Mouse (Mus musculus): ENCODE results near the gene Ptdss2. TPM values are rescaled to one million over a fixed set of nuclear protein-coding genes. Genes with fewer than 3 reads are reported as not detected.

Ptdss2 gene
- polyA plus RNA-seq, 1 experiment from 2014 or later = 85.6 TPM

Other genes with a start within 250 kb of the Ptdss2 start
- 353 and 364 TPM in 2 replicates for gene Psmd13, start 240.4 kb upstream of the Ptdss2 start, polyA plus RNA-seq (2016; fragmentation: Nextera tagmentation; extraction: Ambion mirVana)
- gene Sirt3, start 240.1 kb upstream of the Ptdss2 start, polyA plus RNA-seq (2016; fragmentation: Nextera tagmentation; extraction: Ambion mirVana) = 25.4 and 27.6 TPM in 2 replicates
- 0.49 TPM in 1 of 2 replicates, not detected in the other for gene Cox8b, start 221.9 kb upstream of the Ptdss2 start, polyA plus RNA-seq (2016; fragmentation: Nextera tagmentation; extraction: Ambion mirVana)
- gene Nlrp6, start 201.5 kb upstream of the Ptdss2 start, polyA plus RNA-seq (2016; fragmentation: Nextera tagmentation; extraction: Ambion mirVana) = 0.06 and 0.26 TPM in 2 replicates
- 11.4 and 15.4 TPM in 2 replicates for gene Pgghg, start 181.0 kb upstream of the Ptdss2 start, polyA plus RNA-seq (2016; fragmentation: Nextera tagmentation; extraction: Ambion mirVana)
- 4.2 and 5.9 TPM in 2 replicates for gene Ifitm5, start 172.1 kb upstream of the Ptdss2 start, polyA plus RNA-seq (2016; fragmentation: Nextera tagmentation; extraction: Ambion mirVana)
- not detected in 2 replicates for gene Gm45717, start 166.4 kb upstream of the Ptdss2 start, polyA plus RNA-seq (2016; fragmentation: Nextera tagmentation; extraction: Ambion mirVana)
- gene Ifitm2, start 166.4 kb upstream of the Ptdss2 start, polyA plus RNA-seq (2016; fragmentation: Nextera tagmentation; extraction: Ambion mirVana) = 904 and 922 TPM in 2 replicates
- gene Ifitm1, start 155.2 kb upstream of the Ptdss2 start, polyA plus RNA-seq (2016; fragmentation: Nextera tagmentation; extraction: Ambion mirVana) = 27.9 and 43.1 TPM in 2 replicates
- gene Ifitm3, start 111.6 kb upstream of the Ptdss2 start, polyA plus RNA-seq (2016; fragmentation: Nextera tagmentation; extraction: Ambion mirVana) = 54.0 and 56.4 TPM in 2 replicates
- 0.31 TPM in 1 of 2 replicates, not detected in the other for gene Ifitm6, start 104.5 kb upstream of the Ptdss2 start, polyA plus RNA-seq (2016; fragmentation: Nextera tagmentation; extraction: Ambion mirVana)
- gene Gm17387, start 93.3 kb upstream of the Ptdss2 start, polyA plus RNA-seq (2016; fragmentation: Nextera tagmentation; extraction: Ambion mirVana) = not detected in 2 replicates
- 26.2 and 30.7 TPM in 2 replicates for gene B4galnt4, start 61.3 kb upstream of the Ptdss2 start, polyA plus RNA-seq (2016; fragmentation: Nextera tagmentation; extraction: Ambion mirVana)
- gene Pkp3, start 44.2 kb upstream of the Ptdss2 start, polyA plus RNA-seq (2016; fragmentation: Nextera tagmentation; extraction: Ambion mirVana) = 6.0 and 8.2 TPM in 2 replicates
- 2.3 TPM in 2 replicates for gene Sigirr, start 21.8 kb upstream of the Ptdss2 start, polyA plus RNA-seq (2016; fragmentation: Nextera tagmentation; extraction: Ambion mirVana)
- gene Ano9, start 4.6 kb upstream of the Ptdss2 start, polyA plus RNA-seq (2016; fragmentation: Nextera tagmentation; extraction: Ambion mirVana) = 0.64 and 0.67 TPM in 2 replicates
- gene Rnh1, start 50.5 kb downstream of the Ptdss2 start, polyA plus RNA-seq (2016; fragmentation: Nextera tagmentation; extraction: Ambion mirVana) = 67.7 and 85.0 TPM in 2 replicates
- 101 and 104 TPM in 2 replicates for gene Hras, start 71.6 kb downstream of the Ptdss2 start, polyA plus RNA-seq (2016; fragmentation: Nextera tagmentation; extraction: Ambion mirVana)
- 14.0 and 21.8 TPM in 2 replicates for gene Lrrc56, start 71.8 kb downstream of the Ptdss2 start, polyA plus RNA-seq (2016; fragmentation: Nextera tagmentation; extraction: Ambion mirVana)
- gene Lmntd2, start 91.7 kb downstream of the Ptdss2 start, polyA plus RNA-seq (2016; fragmentation: Nextera tagmentation; extraction: Ambion mirVana) = 3.5 and 4.5 TPM in 2 replicates
- gene Rassf7, start 93.5 kb downstream of the Ptdss2 start, polyA plus RNA-seq (2016; fragmentation: Nextera tagmentation; extraction: Ambion mirVana) = 44.7 and 53.5 TPM in 2 replicates
- 121 and 131 TPM in 2 replicates for gene Phrf1, start 106.4 kb downstream of the Ptdss2 start, polyA plus RNA-seq (2016; fragmentation: Nextera tagmentation; extraction: Ambion mirVana)
- gene Irf7, start 144.1 kb downstream of the Ptdss2 start, polyA plus RNA-seq (2016; fragmentation: Nextera tagmentation; extraction: Ambion mirVana) = 0.50 and 0.73 TPM in 2 replicates
- 0.19 TPM in 1 of 2 replicates, not detected in the other for gene Cdhr5, start 154.4 kb downstream of the Ptdss2 start, polyA plus RNA-seq (2016; fragmentation: Nextera tagmentation; extraction: Ambion mirVana)
- gene Sct, start 156.8 kb downstream of the Ptdss2 start, polyA plus RNA-seq (2016; fragmentation: Nextera tagmentation; extraction: Ambion mirVana) = 9.7 and 11.3 TPM in 2 replicates
- 0.68 and 0.93 TPM in 2 replicates for gene Drd4, start 169.6 kb downstream of the Ptdss2 start, polyA plus RNA-seq (2016; fragmentation: Nextera tagmentation; extraction: Ambion mirVana)
- gene Deaf1, start 205.3 kb downstream of the Ptdss2 start, polyA plus RNA-seq (2016; fragmentation: Nextera tagmentation; extraction: Ambion mirVana) = 44.1 and 59.5 TPM in 2 replicates
- 42.9 and 46.1 TPM in 2 replicates for gene Tmem80, start 205.4 kb downstream of the Ptdss2 start, polyA plus RNA-seq (2016; fragmentation: Nextera tagmentation; extraction: Ambion mirVana)
- 3.4 and 5.0 TPM in 2 replicates for gene Eps8l2, start 216.5 kb downstream of the Ptdss2 start, polyA plus RNA-seq (2016; fragmentation: Nextera tagmentation; extraction: Ambion mirVana)